Mouse (Mus musculus) heart, postnatal 0 days (tissue): ENCODE measurements at regions not wholly inside any gene's neighbourhood (a gene's known extent, or its start where the extent isn't known, plus 50 kb on each side); places are given as distances from the start of the nearest gene placed in this dataset.

Experiments used
- ATAC-seq: fragments of 200-750 bp; cut with Nextera tagmentation; 2 replicates; pipeline ENCODE4 v1.8.0; 2017; ENCODE audit warnings: low read depth, moderate number of reproducible peaks, moderate library complexity; ENCODE audit not compliant: insufficient read depth
- DNase-seq: peaks from one replicate; pipeline ENCODE4 v3.0.0-alpha.2; 2016; ENCODE audit warnings: low spot score
- H3K27ac ChIP-seq: fragments of 300-500 bp; sonication (generic); 2 replicates; pipeline ENCODE4 v1.5.1; 2014; ENCODE audit warnings: low read depth, mild to moderate bottlenecking
- H3K27me3 ChIP-seq: fragments of 300-500 bp; sonication (generic); 2 replicates; pipeline ENCODE4 v1.6.1; 2014; ENCODE audit warnings: low read length, mixed read lengths; ENCODE audit not compliant: control insufficient read depth, insufficient read depth
- H3K36me3 ChIP-seq: fragments of 300-500 bp; sonication (generic); replicated peaks from 2 replicates; pipeline ENCODE4 v1.6.1; 2014; ENCODE audit warnings: low read length, mixed read lengths; ENCODE audit not compliant: control insufficient read depth, insufficient read depth
- H3K4me1 ChIP-seq: fragments of 300-500 bp; sonication (generic); 2 replicates; pipeline ENCODE4 v1.6.1; 2014; ENCODE audit warnings: antibody characterized with exemption; ENCODE audit not compliant: control insufficient read depth, insufficient read depth
- H3K4me2 ChIP-seq: fragments of 300-500 bp; sonication (generic); 2 replicates; pipeline ENCODE4 v1.6.1; 2014; ENCODE audit warnings: low read depth, mild to moderate bottlenecking, low read length, moderate library complexity
- H3K4me3 ChIP-seq: fragments of 300-500 bp; sonication (generic); 2 replicates; pipeline ENCODE4 v1.5.1; 2014; ENCODE audit warnings: low read depth, low read length
- H3K9ac ChIP-seq: fragments of 300-500 bp; sonication (generic); replicated peaks from 2 replicates; pipeline ENCODE4 v1.6.1; 2014; ENCODE audit warnings: low read depth, low read length, mixed read lengths
- H3K9me3 ChIP-seq: fragments of 300-500 bp; sonication (generic); replicated peaks from 2 replicates; pipeline ENCODE4 v1.6.1; 2016; ENCODE audit warnings: low read length; ENCODE audit not compliant: control insufficient read depth
- CTCF ChIP-seq: IDR thresholded peaks from 2 replicates; pipeline ENCODE4 v1.5.1; 2016; ENCODE audit warnings: antibody characterized with exemption, control low read depth, low read depth
- EP300 ChIP-seq: IDR thresholded peaks from 2 replicates; pipeline ENCODE4 v1.6.1; 2016; ENCODE audit warnings: antibody characterized with exemption, low read depth
- WGBS: fragments of 180-500 bp; shearing (Covaris S2); extraction: QIAGEN DNeasy Blood & Tissue Kit; methylation state at CpG from one replicate; pipeline ENCODE4 v1.1.7; 2014; 5-methylcytosine and 5-hydroxymethylcytosine counted together

DNA sequence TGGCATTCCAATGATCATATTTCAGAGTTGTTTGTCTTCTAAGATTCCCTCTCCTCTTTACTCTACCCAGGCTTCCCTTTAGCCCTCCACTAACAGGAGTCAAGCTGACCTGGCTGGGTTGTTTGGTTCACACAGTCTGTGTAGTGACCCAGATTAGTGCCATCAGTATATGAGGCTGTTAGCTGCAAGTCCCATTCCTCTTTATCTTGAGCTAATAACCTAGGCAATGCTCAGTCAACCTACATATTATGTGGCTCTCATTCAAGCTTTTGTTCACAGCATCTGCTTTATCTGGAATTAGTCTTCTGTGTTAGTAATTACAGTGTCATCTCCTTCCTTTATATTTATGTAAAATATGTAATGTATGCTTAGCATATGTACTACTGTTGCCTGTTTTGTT, 490.1 kb upstream of the Syt1 start:
- no peak for DNase-seq
- TF ChIP-seq EP300 = no peak
- TF ChIP-seq CTCF = no peak
- H3K27ac ChIP-seq = no peak overlapping the region
- ATAC-seq = no peak
- H3K9ac ChIP-seq = no peak overlapping the region
- H3K4me3 ChIP-seq = no peak overlapping the region
- H3K27me3 ChIP-seq = no peaks in the 10 kb centered on the region
- no peak overlapping the region for H3K4me2 ChIP-seq
- no peaks in the 10 kb centered on the region for H3K9me3 ChIP-seq
- no peaks in the 10 kb centered on the region for H3K4me1 ChIP-seq
- H3K36me3 ChIP-seq = no peaks in the 10 kb centered on the region

DNA sequence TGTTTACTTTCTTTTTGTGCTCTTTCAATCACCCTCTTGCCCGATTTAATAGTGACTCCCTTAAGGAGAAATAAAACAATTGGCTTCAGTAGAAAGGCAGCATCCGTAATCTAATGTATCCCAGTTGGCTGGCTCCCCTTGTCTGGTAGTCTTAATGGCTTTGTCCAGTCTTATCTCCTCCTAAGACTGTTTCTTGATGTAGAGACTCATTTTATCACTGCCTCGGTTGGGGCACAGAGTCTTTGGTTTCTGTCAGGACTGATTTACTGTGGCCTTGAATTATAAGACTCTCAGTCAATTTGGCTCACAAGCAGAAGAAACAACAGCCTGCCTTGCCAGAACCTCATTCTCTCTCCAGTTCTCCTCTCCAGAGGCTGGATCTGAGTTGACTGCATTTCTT, 487.5 kb upstream of the Syt1 start:
- no peak overlapping the region for H3K9ac ChIP-seq
- no peak overlapping the region for H3K27ac ChIP-seq
- no peaks in the 10 kb centered on the region for H3K9me3 ChIP-seq
- no peaks in the 10 kb centered on the region for H3K36me3 ChIP-seq
- DNase-seq (no peak), ATAC-seq (no peak)
- no peaks in the 10 kb centered on the region for H3K27me3 ChIP-seq
- no peak overlapping the region for H3K4me2 ChIP-seq
- no peak overlapping the region for H3K4me3 ChIP-seq
- no peak for TF ChIP-seq CTCF
- no peak for TF ChIP-seq EP300
- H3K4me1 ChIP-seq = no peaks in the 10 kb centered on the region
- WGBS = 60% methylated on average over 3 of the region's 3 CpGs

DNA sequence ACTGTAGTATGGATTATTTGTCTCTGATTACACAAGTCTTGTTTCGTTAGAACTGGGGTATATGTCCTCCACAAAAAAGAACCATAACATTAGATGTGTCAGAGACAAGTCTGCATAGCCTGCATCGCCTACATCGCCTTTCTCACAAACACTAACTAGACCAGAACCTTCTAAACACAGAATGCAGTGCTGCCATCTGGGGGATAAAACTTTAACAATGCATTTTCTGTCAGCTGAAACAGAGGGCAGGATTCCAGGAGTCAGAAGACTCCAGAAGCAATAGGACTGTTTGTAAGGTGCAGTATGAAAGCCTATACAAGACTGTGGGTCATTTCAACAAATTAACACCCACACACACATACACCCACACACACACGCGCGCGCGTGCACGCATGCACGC, 485.4 kb upstream of the Syt1 start:
- H3K27ac ChIP-seq = no peak overlapping the region
- TF ChIP-seq CTCF (peak; percentile 70), EP300 (no peak)
- no peak overlapping the region for H3K9ac ChIP-seq
- no peaks in the 10 kb centered on the region for H3K27me3 ChIP-seq
- no peak for ATAC-seq
- H3K4me1 ChIP-seq = no peaks in the 10 kb centered on the region
- H3K4me2 ChIP-seq = no peak overlapping the region
- H3K4me3 ChIP-seq = no peak overlapping the region
- peak; percentile 31 for DNase-seq
- WGBS = 79% methylated on average over 10 of the region's 10 CpGs
- H3K9me3 ChIP-seq = no peaks in the 10 kb centered on the region
- H3K36me3 ChIP-seq = no peaks in the 10 kb centered on the region

DNA sequence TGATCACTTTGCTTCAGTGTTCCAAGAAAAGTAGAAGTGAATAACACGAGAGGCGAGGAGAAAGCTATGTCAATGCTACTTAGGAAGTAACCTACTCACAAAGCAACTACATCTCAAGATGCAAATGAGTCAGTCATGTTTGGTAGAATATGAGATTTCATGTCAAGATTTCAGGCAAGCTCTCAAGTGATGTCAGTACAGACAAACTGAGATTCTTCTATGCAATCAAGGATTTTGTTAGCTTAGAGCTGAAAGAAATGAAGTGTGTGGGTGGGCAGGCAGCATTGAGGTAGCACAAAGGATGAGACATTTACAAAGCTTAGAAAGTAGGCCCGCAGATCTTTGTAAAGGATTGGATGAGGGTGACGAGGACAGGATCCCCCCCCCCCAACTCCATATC, 480.0 kb upstream of the Syt1 start:
- Histone ChIP-seq H3K27me3 (no peaks in the 10 kb centered on the region), H3K4me2 (no peak overlapping the region), H3K27ac (no peak overlapping the region), H3K36me3 (no peaks in the 10 kb centered on the region), H3K9ac (no peak overlapping the region), H3K4me1 (no peaks in the 10 kb centered on the region), H3K4me3 (no peak overlapping the region), H3K9me3 (no peaks in the 10 kb centered on the region)
- 73% methylated on average over 4 of the region's 4 CpGs for WGBS
- no peak for ATAC-seq
- DNase-seq = no peak
- TF ChIP-seq CTCF = no peak
- no peak for TF ChIP-seq EP300

DNA sequence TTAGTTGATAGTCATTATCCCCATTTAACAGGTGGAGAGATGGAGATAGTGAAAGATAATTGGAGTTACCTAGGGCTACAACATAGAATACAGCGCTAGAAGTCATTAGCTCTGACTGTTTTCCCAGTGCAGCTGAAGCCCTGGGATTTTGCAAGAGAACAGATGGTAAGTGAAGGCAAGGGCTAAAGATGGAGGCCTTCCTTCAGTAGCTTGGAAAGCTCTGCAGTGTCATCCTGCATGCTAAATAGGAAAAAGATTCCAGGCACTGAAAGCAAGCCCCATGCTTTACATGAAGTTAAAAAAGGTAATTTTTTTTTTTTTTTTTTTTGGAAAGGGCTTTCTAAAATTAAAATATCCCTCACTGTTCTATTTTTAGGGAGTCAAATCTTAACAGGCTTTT, 477.2 kb upstream of the Syt1 start:
- no peaks in the 10 kb centered on the region for H3K9me3 ChIP-seq
- TF ChIP-seq EP300 (no peak), CTCF (no peak)
- no peak for ATAC-seq
- no peaks in the 10 kb centered on the region for H3K4me1 ChIP-seq
- 100% methylated on average over 1 of the region's 1 CpGs for WGBS
- H3K36me3 ChIP-seq = no peaks in the 10 kb centered on the region
- H3K4me3 ChIP-seq = no peak overlapping the region
- no peaks in the 10 kb centered on the region for H3K27me3 ChIP-seq
- H3K27ac ChIP-seq = no peak overlapping the region
- no peak overlapping the region for H3K4me2 ChIP-seq
- no peak for DNase-seq
- H3K9ac ChIP-seq = no peak overlapping the region

DNA sequence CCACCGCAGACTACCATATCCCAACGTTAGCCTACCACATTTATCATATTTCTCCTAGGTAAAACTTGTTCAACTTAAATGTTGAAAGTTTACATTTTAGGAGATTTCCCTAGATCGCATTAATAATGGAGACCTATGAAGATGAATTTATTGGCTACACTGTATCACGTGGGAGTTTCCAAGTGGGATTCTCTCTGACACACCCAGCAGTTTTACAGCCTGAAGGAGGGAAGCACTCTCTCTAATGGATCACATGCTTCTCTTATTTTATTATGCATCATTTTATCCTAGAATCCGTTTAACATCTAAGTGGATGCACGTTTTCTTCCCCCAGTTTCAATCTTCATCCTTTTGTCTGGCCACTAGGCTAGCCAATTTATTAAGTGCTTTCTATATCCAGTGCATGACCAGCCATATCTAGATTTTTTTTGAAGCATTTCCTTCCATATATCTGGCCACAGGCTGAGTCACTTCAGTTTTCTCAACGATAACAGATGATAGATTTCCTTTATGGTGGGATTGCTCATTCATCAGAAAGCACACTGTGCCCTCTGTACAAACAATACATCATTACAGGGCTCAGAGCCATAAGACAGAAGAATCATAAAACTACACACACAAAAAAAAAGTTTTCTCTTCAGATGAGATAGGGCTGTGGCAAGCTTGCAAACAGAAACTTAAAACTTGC, 476.3 kb upstream of the Syt1 start:
- Histone ChIP-seq H3K4me1 (no peaks in the 10 kb centered on the region), H3K36me3 (no peaks in the 10 kb centered on the region), H3K9ac (no peak overlapping the region), H3K27ac (no peak overlapping the region), H3K9me3 (no peaks in the 10 kb centered on the region), H3K27me3 (no peaks in the 10 kb centered on the region), H3K4me2 (no peak overlapping the region), H3K4me3 (no peak overlapping the region)
- ATAC-seq = no peak
- no peak for DNase-seq
- WGBS = 67% methylated on average over 7 of the region's 7 CpGs
- TF ChIP-seq CTCF (no peak), EP300 (no peak)
